Mouse (Mus musculus) mature B cell (primary cell): Measurements from ENCODE around the gene Zfp992.
"Not testable (repeated sequence)": the region's sequence is repeated elsewhere in the genome, so short reads cannot be mapped to it uniquely, and the experiment has no call there.

Source experiments
- in situ Hi-C: fragments of 300-500 bp; cut with MboI; formaldehyde crosslinking; loops from 2 replicates; pipeline ENCODE4 v1.14.3; 2019

Zfp992 gene

DNA sequence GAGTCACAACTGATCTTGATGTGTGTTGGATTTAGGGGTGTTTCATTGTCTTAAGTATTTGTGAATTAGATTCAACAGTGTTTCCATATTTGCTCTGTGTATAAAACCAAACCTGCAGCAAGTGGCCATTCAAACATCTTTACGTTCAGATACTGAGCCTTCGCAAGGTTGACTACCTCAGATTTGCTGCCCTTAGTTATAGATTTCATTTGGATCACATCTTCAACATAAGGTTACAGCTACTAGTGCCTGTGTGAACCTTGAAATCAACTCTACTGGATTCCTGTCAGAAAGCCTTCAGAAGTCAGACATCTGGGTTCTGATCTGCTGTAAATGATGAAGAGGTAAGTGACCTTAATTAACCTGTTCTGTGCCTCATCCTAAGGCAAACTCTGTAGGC is 27.4 kb downstream of the Zfp992 start:
- in situ Hi-C loops: not testable (repeated sequence)

DNA sequence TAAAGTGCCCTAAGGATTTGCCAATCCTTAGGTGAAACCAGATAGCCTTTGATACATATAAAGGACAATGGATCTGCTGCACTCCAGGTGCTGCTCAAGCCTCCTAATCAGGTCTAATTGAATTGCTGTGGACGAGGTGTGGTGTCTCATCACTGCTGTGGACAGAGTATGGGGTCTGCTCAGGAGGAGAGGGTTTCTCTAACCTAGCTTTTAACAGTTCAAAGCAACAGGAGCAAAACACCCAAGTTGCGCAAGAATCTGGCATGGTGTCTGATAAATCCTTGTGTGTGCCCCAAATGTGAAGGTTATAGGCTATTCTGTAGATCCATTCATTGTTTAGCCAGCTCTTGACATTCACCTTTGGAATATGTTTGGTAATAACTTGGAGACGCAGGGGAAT is 28.1 kb downstream of the Zfp992 start:
- in situ Hi-C loops: not testable (repeated sequence)

DNA sequence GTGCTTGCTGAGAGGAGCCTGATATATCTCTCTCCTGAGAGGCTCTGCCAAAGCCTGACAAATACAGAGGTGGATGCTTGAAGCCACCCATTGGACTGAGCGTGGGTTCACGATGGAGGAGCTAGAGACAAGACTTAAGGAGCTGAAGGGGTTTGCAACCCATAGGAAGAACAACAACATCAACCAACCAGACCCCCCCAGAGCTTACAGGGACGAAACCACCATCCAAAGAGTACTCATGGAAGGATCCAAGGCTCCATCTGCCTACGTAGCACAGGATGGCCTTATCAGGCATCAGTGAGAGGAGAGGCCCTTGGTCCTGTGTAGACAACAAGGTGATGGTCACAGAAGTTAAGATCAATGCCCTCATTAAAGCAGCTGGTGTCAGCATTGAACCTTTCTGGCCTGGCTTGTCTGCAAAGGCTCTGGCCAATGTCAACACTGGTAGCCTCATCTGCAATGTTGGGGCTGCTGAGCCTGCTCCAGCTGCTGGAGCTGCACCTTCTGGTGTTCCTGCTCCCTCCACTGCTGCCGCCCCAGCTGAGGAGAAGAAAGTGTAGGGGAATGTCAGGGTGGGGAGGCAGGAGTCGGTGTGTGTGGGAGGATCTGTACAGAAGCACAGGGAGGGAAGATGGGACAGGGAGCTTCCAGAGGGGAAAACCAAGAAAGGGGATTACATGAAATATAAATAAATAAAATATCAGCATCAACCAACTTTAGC is 31.7 kb downstream of the Zfp992 start:
- in situ Hi-C loops: not testable (repeated sequence)

DNA sequence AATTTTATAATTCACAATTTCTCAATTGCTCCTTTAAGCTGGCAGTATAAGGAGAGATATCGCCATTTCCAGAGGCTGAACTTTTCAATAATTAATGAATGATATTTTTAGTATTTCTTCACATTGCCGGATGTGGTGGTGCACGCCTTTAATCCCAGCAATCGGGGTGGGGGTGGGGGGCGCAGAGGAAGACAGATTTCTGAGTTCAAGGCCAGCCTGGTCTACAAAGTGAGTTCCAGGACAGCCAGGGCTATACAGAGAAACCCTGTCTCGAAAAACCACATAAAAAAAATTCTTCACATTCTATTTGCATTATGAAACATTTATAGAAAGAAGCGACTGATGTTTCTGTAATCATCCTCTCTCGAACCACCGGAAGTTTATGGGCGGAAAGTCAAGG is 33.7 kb downstream of the Zfp992 start:
- in situ Hi-C loops: not testable (repeated sequence)

DNA sequence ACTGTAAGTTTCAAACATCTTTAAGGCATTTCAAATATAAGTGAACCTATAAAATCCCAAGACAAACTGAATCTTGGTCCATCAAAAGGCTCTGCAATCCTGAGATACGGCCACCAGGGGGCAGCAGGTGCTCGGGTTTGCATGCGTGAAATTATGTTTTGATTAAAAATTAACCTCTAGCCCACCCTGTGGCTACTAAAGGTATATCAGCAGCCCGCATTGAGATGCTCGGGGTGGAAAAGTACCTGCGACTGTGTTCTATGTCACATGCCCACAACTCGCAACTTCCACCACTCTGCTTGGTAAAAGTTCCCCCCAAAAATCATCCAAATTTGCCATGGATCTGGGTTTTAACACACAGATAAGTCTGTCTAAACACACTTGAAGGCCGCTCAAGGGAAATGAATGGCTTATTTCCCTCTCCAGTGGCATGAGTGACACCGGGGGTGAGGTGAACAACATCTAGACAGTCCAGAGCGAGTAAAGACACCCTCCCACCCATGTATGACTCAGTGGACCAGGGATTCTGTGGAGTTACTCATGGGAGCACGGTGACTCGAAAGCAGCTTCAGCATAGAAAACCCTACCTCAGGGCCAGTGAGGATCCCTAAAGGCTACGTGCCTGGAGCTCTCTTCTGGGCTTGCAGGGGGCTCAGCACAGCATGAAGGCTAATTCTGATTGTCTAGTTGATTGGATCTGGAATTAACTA is 34.9 kb downstream of the Zfp992 start:
- in situ Hi-C loops: not testable (repeated sequence)

DNA sequence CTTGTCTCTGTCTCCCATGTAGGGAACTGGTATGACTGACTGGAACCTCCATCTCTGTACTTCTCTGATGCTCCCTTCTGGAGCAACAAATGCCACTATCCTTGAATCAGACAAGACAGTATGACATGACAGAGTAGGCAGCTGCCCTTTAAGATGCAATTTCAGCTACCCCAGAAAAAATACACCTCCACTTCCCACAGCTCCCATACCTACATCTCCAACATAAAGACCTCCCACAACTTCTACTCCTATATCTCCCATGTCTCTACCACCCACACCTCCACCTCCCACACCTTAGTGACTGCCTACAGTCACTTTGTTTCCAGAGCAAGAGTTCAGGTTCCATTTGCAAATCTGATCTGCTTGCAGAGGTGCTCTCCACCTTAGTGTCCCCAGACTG is 35.9 kb downstream of the Zfp992 start:
- in situ Hi-C loops: not testable (repeated sequence)

DNA sequence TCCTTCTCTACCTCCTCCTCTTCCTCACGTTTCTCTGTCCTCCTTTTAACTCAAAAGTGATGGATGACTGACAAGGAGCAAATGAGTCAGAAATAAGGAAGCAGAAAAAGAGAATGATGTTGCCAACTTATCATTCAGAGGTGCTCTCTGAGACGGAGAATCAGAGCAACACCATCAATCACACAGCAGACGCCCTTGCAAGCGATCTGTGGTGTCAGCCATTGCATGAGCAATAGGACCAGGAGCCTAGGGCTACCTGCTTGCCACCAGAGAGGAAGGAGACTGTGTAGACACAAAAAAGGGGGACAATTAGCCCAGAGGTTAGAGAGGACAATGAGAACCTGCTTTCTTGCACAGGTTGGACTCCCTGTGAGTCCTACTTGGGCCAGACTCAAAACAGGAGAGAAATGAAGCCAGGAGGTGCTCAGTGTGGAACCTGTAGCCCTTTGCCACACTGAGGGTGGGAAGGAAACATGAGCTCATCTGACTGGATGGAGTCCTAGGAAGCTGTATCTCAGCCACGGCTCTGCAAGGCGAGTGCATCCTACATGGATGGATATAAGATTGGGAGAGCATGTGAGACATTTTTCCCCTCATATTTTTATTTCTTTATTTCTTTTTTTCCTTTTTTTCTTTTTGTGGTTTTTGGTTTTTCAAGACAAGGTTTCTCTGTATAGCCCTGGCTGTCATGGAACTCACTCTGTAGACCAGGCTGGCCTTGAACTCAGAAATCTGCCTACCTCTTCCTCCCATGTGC is 36.5 kb downstream of the Zfp992 start:
- in situ Hi-C loops: not testable (repeated sequence)

DNA sequence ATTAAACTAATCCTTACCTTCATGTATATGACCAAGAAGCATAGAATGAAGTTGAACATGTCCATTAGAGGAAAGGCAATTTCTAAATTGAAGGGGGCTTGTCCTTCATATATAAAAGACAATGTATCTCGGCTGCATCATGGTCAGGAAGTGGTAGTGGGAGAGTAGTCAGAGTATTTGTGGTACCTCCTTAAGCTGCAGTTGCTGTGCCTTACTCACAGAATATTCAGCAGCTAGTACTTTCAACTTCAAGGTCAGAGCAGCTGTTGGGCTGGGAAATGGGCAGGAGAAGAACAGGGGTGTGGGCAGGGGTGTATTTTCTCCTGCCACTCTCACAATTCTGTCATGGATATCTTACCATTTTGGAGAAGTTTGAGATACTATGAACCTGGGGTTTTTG is 37.9 kb downstream of the Zfp992 start:
- in situ Hi-C loops: not testable (repeated sequence)

DNA sequence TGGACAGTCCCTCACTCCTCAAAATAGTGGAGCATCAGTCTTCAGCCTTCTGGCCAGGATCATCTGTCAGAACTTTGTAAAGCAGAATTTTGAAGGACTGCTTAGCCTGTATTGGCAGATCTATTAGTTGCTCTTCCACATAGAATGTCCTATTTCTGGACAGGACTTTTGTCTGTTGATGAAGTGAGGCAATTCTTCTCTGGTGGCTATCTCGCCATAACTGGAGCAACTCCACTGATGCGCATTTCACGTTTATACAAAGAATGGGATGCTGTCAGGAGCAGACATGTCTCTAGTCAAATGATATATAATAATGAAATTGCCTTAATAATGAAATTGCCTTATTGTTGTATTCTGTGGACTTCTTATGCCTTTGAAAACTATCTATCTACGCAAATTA is 40.4 kb downstream of the Zfp992 start:
- in situ Hi-C loops: not testable (repeated sequence)

DNA sequence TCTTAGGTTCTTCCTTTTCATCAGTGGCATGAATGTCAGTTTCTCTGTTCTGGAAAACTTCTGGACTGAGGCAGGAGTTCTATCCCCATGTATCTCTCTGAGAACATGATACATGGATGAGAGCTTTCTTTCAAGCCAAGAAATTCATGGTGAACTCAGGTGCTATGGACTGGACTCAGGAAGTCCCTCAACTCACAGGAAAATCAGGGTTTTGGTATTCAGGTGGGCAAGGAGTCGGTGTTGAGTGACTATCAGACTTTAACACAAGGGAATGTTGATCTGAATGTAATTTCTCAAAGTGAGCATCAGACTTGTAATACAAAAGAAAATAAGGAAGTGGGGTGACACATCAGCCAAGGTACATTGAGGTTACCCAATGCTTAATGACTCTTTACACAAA is 43.2 kb downstream of the Zfp992 start:
- in situ Hi-C loops: not testable (repeated sequence)

DNA sequence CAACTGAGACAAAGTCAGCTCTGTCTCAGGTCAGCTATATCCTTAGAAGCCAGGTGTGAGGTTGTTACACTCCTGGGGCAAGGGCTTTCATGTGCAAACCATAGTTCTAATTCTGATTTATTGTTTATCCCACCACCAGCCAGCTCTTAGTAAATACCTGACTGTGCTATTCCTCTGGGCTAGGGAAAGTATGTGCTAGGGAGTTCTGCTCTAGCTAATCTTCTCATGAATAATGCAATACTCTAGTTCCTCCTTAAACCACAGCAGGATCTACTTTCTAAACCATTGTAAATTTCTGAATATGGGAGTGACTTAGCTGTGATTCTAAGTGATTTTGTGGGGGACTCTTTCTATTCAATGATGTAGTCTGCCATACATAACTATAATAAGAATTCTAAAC is 43.6 kb downstream of the Zfp992 start:
- in situ Hi-C loops: no loop called here

DNA sequence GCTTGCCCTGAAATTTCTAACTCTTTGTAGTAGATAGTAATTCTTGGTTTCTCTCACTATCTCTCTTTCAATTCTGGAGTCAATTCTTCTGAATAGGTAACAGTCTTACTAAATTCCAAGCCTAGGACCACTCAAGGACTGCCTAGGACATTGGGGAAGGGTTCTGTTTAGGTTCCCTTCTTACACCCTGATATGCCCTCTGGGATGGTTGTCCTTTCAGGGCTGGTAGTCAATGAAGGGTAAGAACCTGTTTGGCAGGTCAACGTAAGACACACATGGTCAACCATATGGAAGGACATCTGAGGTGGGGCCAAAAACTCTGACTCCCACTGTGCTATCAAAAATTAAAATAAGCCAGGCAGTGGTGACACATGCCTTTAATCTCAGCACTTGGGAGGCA is 44.0 kb downstream of the Zfp992 start:
- in situ Hi-C loops: no loop called here

DNA sequence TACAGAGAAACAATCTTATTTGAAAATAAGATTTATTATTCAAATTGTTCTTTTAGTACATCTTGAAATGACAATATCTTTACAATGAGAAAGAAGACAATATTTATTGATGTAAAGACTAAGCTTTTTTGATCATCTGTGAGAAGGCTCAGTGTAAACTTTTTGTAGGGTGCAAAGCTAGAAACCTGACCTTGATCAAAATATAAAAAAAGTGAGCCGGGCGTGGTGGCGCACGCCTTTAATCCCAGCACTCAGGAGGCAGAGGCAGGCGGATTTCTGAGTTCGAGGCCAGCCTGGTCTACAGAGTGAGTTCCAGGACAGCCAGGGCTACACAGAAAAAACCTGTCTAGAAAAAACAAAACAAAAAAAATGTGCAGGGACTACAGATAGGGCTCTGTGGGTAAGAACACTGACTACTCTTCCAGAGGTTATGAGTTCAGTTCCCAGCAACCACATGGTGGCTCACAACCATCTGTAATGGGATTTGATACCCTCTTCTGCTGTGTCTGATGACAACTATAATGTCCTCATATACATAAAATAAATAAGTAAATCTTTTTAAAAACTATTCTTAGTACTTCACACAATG is 44.6 kb downstream of the Zfp992 start:
- in situ Hi-C loops: not testable (repeated sequence)

DNA sequence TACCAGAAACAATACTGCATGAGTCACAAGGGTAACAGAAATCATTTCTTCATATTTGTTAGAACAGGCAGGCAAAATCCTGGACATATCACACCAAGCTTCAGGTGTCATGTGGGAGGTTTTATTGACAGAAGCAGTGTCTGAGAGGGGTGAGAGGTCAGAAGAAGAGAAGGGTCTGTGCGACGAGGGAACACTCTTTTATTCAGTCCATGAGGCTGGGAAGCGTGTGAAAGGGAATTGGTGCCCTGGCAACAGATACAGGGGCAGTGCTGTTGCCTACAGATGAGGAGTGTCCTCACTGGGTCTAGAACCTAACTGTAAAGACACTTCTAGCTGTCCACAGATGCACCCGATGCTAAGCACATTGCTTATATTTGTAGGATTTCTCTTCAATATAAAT is 46.2 kb downstream of the Zfp992 start:
- in situ Hi-C loops: no loop called here

DNA sequence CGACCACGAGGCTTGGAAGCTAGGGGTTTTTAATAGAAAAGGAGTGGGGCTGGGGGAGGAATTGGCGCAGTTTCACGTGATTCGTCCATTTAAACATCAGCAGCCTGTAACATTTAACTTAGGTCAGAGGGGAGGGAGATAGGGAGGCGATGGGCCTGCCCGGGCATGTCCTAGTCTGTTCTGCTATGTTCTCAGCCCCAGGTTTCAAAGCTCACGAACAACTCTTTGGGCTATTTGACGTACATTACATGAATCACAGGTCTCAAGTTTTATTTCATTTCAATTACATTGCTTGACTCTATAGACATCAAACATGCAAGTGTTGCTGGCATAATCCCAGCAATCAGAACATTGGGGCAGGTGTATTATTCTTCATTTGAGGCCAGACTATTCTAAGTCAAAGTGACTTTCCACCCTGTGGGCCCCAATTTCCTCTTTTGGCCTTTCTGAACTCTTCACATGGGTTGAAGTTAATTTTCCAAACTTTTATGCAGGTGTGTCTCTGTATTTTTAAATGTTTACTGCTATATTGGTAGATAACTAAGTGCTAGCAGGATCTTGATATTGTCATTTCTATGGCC is 49.0 kb downstream of the Zfp992 start:
- in situ Hi-C loops: not testable (repeated sequence)

DNA sequence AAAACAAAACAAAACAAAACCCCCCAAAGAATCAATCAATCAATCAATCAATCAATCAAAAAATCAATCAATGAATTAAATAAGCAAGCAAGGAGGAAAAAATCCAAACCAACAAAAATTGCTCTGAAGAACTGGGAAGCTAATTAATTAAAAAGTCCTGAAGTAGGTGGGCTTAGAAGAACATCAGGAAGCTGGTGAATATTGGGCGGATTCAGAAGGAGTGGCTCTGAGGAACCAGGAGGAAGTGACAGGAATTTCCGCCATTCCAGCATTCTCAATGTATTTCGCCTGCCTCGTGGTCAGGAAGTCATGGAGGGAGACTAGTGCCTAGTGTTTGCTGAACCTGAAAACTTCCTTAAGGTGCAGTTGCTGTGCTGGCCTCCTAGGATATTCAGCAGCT is 52.9 kb downstream of the Zfp992 start, which contains the start of gene Zfp981:
Zfp981 (plus strand) TSS at position 301 of the 400 bp plus-strand sequence.
- in situ Hi-C loops: not testable (repeated sequence)

DNA sequence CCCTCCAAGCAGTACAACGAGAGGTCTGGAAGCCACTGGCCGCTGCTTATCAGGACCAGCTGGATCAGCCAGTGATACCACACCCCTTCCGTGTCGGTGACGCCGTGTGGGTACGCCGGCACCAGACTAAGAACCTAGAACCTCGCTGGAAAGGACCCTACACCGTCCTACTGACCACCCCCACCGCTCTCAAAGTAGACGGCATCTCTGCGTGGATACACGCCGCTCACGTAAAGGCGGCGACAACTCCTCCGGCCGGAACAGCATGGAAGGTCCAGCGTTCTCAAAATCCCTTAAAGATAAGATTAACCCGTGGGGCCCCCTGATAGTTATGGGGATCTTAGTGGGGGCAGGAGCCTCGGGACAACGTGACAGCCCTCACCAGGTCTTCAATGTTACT is 60.2 kb downstream of the Zfp992 start:
- in situ Hi-C loops: not testable (repeated sequence)

DNA sequence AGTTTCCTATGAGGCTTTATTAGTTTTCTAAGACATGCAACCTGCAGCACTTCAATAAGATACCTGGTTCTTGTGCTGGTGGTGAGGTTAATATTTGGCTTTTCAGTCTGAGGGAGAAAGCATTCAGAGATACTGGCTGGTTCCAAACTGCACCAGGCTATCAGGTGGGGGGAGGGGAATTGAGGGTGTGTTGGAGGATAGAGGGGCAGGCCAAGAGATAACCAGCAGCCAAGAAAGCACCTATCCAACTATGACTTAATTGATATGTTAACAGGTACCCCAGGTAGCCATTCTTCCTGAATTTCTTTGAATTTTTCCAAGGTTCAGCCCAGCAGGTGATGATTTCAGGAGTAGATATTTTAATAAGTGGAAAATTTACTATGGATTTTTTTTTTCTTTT is 63.0 kb downstream of the Zfp992 start:
- in situ Hi-C loops: not testable (repeated sequence)

DNA sequence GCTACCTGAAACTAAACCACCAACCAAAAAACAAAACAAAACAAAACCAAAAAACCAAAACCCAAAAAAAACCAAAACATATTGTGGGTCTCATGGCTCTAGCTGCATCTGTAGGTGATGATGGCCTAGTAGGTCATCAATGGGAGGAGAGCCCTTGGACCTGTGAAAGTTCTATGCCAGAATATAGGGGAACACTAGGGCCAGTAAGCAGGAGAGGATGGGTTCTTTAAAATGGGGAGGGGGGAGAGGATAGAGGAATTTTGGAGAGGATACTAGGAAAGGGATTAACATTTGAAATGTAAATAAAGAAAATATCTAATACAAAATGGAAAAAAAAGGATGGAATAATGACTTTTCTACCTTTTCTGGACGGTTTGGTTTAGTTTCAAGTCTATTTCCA is 67.7 kb downstream of the Zfp992 start:
- in situ Hi-C loops: no loop called here

DNA sequence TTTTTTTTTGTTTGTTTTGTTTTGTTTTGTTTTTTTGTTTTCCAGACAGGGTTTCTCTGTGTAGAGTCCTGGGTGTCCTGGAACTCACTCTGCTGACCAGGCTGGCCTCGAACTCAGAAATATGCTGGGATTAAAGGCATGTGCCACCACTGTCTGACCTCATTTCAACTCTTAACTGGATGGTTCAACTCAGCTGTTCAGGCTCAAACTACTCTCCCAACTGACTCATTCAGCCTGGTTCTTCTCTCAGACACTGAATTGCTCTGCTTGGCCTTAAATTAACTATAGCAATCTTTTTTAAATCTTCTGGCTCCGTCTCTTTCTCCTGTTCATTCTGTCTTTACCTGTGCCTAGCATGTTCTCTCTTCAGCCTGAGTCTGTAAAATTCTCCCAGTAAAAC is 68.3 kb downstream of the Zfp992 start:
- in situ Hi-C loops: not testable (repeated sequence)
